Mouse (Mus musculus): Measurements from ENCODE around the gene Gm10521. TPM values are rescaled to one million over a fixed set of nuclear protein-coding genes. Genes with fewer than 3 reads are reported as not detected.

Gene Gm10521
- total RNA-seq, 2 experiments from 2014 or later: not detected

Other genes starting within 250 kb of the Gm10521 start
- not detected for gene Slamf7, start 242.6 kb upstream of the Gm10521 start, total RNA-seq (2021)
- under 1 TPM; 0.54 to 0.82 TPM for gene Cd48, start 213.7 kb upstream of the Gm10521 start, total RNA-seq (2021)
- gene Slamf1, start 128.5 kb upstream of the Gm10521 start, total RNA-seq (2021): not detected
- gene Cd84, start 56.0 kb upstream of the Gm10521 start, total RNA-seq (2021): under 1 TPM; 0.64 to 0.96 TPM
- gene Slamf6, start 21.9 kb downstream of the Gm10521 start, total RNA-seq (2021): not detected
- gene Vangl2, start 132.8 kb downstream of the Gm10521 start, total RNA-seq (2021): under 1 TPM; 0.80 to 1.00 TPM
- not detected for gene Nhlh1, start 161.9 kb downstream of the Gm10521 start, total RNA-seq (2021)
- 10 to 100 TPM; 70.6 to 79.4 TPM for gene Copa, start 186.9 kb downstream of the Gm10521 start, total RNA-seq (2021)
- 10 to 100 TPM; 25.7 to 27.1 TPM for gene Ncstn, start 187.1 kb downstream of the Gm10521 start, total RNA-seq (2021)
- gene Pex19, start 231.1 kb downstream of the Gm10521 start, total RNA-seq (2021): 10 to 100 TPM; 76.0 to 82.5 TPM